Mouse (Mus musculus) thymus, postnatal 25 days (tissue): Measurements from ENCODE around the gene 4930467E23Rik.
"Not testable (repeated sequence)": the region's sequence is repeated elsewhere in the genome, so short reads cannot be mapped to it uniquely, and the experiment has no call there.

ENCODE experiments used
- DNase-seq: peaks from one replicate; pipeline ENCODE4 v3.0.0; 2022

Gene 4930467E23Rik

DNA sequence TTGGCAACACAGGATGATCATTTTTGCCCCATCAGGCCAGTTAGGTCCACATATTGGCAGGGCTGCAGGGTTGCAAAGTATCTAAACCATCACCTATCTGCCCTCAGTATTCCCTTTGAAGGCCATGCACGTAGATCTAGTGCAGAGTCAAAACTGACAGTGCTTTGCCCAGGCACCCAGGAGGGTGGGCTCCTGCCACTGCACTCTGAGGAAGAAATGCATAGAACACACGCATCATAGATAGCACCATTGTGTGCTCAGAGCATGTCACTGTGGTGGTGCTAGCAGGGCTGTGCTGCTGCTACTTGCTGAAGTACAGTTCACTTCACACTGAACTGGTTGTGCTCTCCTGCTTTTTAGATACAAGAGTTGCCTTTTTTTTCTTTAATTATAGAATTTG, at the start of gene 4930467E23Rik:
Gene 4930467E23Rik (plus strand): TSS at position 301 of the 400 bp plus-strand sequence.
- not testable (repeated sequence) for DNase-seq

- not testable (repeated sequence) for DNase-seq
Observed at GRCm38 (mm10) chr8:19682311-19682710, 47.1 kb upstream of the 4930467E23Rik start.

DNA sequence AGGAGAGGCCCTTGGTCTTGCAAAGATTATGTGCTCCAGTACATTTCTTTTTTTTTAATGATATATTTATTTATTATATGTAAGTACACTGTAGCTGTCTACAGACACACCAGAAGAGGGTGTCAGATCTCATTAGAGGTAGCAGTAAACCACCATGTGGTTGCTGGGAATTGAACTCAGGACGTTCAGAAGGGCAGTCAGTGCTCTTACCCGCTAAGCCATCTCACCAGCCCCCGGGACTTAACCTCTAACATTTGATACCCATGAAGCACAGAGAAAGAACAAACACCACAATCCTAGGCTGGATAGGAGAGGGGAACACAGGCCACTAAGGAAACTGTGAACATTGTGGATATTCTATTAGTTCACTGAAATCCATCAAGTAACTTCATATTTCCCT, 43.9 kb upstream of the 4930467E23Rik start:
- not testable (repeated sequence) for DNase-seq

GRCm38 (mm10) chr8:19688802-19689525, 40.4 kb upstream of the 4930467E23Rik start:
- not testable (repeated sequence) for DNase-seq

- DNase-seq, result not testable (repeated sequence)
Observed at GRCm38 (mm10) chr8:19689745-19690144, 39.6 kb upstream of the 4930467E23Rik start.

- DNase-seq, result not testable (repeated sequence)
Observed at GRCm38 (mm10) chr8:19691421-19691820, 38.0 kb upstream of the 4930467E23Rik start.

DNA sequence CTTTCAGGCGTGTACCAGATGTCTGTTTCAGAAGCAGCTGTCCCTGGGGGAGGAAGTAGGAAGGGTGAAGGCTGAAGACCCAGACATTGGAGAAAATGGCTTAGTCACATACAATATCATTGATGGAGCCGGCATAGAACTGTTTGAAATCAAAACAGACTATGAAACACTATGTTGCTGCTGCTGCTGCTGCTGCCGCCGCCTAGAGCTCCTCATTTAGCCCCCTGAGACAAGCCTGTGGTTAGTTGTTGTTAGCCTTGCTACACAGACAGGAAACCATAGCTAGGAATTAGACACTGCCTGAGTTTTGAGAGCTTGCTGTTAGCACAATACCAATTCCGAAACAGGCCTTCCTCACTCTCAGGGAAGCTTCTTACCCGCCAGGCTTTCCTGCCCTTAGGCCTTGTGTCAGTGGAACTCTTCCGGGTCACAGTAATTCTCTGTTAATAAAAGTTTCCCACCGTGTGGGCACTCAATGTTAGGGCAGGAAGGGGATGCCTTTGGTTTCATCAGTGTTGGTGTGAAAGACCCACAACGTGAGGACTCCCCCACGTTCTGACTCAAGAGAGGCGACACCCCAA, 31.8 kb upstream of the 4930467E23Rik start:
- not testable (repeated sequence) for DNase-seq

- not testable (repeated sequence) for DNase-seq
Observed at GRCm38 (mm10) chr8:19698123-19698522, 31.3 kb upstream of the 4930467E23Rik start.

- DNase-seq, result peak; percentile 43
Observed at GRCm38 (mm10) chr8:19698722-19699121, 30.7 kb upstream of the 4930467E23Rik start.

DNA sequence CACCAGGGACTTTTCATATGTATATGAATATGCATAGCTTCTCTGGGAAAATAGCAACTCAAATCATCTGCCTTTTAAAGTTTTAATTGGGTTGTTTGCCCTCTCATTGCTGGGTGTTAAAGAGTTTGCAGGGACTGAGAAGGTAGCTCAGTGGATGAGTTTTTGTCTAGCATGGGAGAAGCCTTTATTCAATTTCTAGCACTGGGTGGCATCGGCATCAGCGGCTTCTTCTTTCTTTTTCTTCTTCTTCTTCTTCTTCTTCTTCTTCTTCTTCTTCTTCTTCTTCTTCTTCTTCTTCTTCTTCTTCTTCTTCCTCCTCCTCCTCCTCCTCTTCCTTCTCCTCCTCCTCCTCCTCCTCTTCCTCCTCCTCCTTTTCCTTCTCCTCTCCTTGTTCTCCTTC, 28.1 kb upstream of the 4930467E23Rik start:
- DNase-seq, result not testable (repeated sequence)

GRCm38 (mm10) chr8:19702276-19702675, 27.1 kb upstream of the 4930467E23Rik start:
- DNase-seq, result not testable (repeated sequence)

DNA sequence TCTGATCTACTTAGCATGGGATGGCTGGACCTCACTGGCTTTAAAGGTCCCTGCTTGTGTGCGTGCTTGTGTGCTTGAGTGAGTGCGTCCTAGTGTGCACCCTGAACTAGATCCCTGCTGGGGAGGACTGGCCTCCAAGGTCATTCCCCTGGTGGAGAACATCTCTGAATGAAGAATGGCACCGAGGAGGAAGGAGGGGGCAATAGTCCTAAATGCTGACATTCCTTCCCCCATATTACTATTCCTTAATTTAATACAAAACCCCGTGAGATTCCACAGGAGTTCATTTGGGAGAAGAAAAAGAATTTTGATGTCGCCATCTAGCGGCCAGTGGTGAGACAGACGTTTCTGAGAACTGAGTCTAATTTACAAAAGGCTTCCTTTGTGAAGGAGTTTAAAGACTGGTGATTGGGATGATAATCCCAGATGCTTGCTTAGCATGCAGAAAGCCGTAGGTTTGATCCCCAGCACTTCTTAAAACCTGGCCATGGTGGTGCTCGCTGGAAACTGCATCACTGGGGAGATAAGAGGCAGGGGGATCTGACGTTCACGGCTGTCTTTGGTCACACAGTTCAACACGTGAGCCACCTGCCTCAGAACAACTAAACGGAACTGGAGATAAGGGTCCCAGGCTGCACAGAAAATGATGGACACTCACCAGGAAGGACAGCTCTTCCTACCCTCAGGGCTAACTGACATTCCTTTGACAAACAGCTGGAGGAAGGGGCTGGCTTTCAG, 26.2 kb upstream of the 4930467E23Rik start:
- DNase-seq, result peak; percentile 65

GRCm38 (mm10) chr8:19703906-19704305, 25.5 kb upstream of the 4930467E23Rik start:
- not testable (repeated sequence) for DNase-seq

- DNase-seq, result peak; percentile 34
Observed at GRCm38 (mm10) chr8:19704441-19705215, 24.7 kb upstream of the 4930467E23Rik start.

- DNase-seq, result not testable (repeated sequence)
Observed at GRCm38 (mm10) chr8:19705216-19705600, 24.2 kb upstream of the 4930467E23Rik start.

GRCm38 (mm10) chr8:19706101-19706725, 23.2 kb upstream of the 4930467E23Rik start:
- DNase-seq, result not testable (repeated sequence)

- DNase-seq, result peak; percentile 64
Observed at GRCm38 (mm10) chr8:19706918-19707760, 22.2 kb upstream of the 4930467E23Rik start.

GRCm38 (mm10) chr8:19707761-19708443, 21.5 kb upstream of the 4930467E23Rik start:
- DNase-seq, result not testable (repeated sequence)

DNA sequence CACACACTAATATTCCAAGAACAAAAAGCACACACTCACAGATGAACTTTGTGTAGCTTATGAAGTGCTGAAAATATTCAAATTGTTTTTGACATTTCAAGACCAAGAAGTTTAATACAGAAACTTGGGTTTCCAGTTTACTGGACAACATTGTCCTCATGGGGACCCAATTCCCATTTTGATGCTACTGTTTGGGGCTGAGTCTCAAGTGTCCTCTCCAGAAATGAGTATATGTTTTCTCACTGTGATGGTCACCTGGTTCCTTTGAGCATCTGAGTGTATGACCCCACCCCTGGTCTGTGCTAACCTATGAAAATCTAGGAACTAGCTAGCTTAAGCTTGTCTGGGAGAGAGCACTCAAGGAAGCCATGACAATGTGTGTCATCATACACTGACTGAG, 20.4 kb upstream of the 4930467E23Rik start:
- not testable (repeated sequence) for DNase-seq

- not testable (repeated sequence) for DNase-seq
Observed at GRCm38 (mm10) chr8:19709488-19709887, 19.9 kb upstream of the 4930467E23Rik start.
